Mouse (Mus musculus) activated CD4-positive, CD25-positive, alpha-beta regulatory T cell, adult 4 months (primary cell): ENCODE results near the gene Raet1e. TPM values are rescaled to one million over a fixed set of nuclear protein-coding genes. Genes with fewer than 3 reads are reported as not detected.
"Not testable (repeated sequence)": the region's sequence is repeated elsewhere in the genome, so short reads cannot be mapped to it uniquely, and the experiment has no call there.

Source experiments
- ATAC-seq: one replicate; pipeline ENCODE4 v1.8.0; 2017
- polyA plus RNA-seq, 2 experiments: library from polyadenylated mRNA; unstranded; fragments of 100-300 nt; shearing (Covaris generic); gene quantifications; one replicate each; pipeline ENCODE4 v1.2.1; 2017

The Raet1e gene
- polyA plus RNA-seq, 2 experiments from 2014 or later, result not detected

DNA sequence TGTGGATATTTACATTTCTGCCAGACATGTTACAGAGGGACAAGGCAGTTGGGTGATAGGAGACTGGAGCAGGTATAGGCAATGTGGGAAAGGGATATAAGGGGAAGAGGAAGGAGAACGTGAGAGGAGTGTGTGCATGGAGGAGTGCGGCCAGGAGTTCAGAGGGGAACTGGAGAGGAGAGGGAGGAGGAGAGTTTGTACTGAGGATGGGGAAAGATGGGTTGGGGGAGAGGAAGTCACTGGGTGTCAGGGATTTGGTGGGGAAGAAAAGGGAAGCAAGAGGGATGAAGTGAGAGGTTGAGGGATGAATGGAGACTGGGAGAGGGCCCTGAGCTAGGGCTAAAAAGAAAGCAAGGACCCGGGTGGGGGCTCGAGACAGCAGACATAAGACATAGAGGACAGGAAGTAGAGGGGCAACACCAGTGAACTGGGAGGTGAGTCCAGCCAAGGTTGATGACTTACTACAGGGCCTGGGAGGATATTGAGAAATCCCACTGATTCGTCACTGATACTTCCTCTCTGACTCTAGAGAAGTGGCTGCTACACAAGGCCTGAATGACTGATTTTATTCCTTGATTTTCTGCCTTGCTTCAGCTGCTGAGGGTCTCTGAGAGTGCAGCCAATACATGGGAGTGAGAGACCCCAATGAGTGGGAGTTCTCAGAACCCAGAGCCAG is 7.1 kb downstream of the Raet1e start:
- not testable (repeated sequence) for ATAC-seq

DNA sequence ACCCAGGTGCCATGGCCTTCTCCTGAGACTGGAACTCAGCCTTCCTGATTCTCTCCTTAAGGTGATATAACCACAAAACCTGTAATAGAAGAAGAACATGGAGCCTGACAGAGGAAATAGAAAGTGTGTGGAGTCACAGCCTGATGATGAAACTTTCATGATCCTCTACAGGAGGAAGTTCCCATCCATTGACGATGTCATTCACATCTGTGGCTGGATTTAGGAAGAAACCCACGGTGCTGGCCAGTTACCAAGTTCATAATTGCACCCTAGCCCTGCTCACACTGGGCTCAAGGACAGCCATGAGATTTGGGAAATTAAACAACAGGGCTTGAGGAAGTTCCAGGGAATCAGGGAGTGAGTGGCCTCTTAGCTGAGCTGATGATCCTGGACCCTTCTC is 7.7 kb downstream of the Raet1e start:
- ATAC-seq, result not testable (repeated sequence)

DNA sequence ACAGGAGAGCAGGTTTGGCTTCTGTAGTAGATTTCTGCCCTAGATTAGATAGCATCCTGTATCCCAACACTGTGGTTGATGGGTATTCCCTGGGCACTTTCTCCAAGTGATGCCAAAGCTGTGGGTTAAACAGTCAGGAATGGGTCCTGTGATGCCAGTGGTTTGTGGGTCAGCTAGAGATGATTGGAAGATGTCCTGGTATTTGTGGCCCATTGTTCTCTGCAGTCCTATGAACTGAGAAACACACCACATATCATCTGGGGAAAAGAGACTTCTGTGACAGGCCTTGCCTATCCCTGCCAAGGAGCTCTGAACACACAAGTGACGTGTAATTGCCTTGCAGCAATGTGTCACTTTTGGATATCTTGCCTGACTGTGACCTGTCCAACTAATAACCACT is 8.7 kb downstream of the Raet1e start:
- ATAC-seq, result not testable (repeated sequence)

DNA sequence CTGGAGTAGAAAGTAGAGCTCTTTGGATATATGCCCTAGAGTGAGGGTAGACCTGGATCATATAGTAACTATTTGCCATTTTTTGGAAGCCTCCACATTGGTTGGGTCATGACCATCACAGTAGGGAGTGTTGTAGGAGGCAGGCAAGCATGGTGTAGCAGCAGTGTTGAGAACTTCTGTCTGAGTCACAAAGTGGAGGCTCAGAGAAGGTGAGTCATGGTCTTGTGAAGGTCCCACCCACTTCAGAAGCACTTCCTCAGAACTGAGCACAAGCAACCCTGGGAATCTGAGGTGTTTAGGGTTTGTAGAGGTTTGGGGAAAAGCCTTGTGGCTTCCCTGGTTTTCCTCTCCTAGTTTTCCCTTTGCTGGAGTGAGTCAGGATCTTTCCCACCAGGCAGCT is 10.7 kb downstream of the Raet1e start:
- ATAC-seq, result not testable (repeated sequence)

DNA sequence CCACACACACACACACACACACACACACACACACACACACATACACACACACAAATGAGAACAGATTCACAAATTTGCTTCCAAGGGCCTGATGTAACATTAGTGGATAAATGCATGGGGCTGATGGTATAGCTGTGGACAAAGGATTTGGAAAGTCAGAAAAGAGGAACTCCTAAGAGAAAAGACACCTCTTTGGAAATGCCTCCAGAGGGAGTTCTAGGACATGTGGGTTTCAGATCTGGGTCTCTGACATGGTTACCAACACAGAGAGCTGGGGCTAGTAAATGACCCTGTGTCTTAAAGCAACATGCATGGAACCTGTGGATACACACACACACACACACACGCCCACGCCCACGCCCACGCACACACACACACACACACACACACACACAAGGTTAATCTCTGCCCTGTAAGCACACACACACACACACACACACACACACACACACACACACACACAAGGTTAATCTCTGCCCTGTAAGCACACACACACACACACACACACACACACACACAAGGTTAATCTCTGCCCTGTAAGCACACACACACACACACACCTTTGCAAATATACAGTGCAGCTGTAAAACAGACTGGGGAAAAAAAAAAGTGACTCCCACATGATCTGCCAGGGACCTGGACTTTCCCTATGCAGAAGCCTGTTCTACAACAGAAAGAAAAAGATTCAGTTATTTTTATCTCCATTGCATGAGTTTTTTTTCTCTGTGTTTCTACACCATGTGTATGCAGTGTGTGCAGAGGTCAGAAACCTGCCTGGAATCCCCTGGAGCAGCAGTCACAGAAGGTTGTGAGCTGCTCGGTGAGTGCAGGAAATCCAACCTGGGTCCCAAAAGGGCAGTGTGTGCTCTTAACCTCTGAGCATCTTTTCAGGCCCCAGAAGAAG is 14.3 kb downstream of the Raet1e start:
- not testable (repeated sequence) for ATAC-seq

DNA sequence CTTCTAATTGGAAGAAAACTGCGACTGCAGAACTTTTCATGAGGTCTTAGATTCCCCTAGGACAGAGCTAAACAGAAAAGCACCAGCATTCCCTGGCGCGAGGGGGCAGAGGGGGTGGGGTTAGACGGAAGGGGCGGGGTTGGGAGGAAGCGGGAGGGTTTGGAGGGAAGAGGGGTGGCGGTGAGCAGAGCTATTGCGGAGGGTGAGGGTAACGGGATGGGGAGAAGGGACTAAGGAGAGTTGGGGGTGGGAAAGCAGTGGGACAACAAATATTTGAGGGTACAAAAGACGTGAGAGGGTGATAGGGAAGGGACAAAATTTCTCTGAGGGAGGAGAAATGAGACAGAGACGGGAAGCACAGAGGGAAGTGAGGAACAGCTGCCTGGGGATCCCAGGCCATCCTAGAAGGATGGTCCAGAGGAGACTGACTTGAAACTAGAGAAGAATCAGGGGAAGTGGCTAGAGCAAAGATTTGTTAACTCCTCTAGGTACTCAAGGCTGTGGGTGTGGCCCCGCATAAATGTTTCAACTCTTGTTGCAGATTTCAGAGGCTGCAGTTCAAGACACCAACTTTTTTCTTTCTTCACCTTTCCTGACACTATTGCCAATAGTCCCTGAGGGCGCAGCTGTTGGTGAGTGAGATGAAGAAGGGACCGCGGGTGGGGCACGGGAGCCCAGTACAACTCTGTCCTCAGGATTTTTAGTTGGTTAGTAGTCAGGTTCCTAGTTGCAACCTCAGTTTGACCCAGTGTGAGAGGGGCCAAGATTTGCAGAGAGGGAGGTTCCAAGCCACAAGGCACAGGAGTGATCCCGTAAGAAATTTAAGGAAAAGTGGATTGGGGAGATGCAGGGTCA is 15.2 kb downstream of the Raet1e start:
- not testable (repeated sequence) for ATAC-seq

DNA sequence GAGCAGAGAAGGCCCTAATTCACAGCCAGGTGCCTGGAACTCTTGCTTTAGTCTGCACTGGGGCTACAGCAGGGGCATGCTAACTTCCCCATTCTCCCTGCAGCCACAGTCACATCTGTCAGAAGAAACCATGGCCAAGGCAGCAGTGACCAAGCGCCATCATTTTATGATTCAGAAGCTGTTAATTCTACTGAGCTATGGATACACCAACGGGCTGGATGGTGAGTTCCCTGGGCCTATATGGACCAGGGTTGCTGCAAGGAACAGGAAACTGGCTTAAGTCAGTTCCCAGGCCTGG is 15.8 kb downstream of the Raet1e start:
- not testable (repeated sequence) for ATAC-seq

DNA sequence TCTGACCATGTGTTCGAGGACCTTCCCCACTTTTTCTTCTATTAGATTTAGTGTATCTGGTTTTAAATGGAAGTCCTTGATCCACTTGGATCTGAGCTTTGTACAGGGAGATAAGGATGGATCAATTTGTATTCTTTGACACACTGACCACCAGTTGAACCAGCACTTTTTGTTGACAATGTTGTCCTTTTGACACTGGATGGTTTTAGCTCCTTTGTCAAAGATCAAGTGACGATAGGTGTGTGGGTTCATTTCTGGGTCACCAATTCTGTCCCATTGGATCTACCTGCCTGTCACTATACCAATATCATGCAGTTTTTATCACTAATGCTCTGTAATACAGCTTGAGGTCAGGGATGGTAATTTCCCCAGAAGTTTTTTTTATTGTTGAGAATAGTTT is 18.1 kb downstream of the Raet1e start:
- not testable (repeated sequence) for ATAC-seq

DNA sequence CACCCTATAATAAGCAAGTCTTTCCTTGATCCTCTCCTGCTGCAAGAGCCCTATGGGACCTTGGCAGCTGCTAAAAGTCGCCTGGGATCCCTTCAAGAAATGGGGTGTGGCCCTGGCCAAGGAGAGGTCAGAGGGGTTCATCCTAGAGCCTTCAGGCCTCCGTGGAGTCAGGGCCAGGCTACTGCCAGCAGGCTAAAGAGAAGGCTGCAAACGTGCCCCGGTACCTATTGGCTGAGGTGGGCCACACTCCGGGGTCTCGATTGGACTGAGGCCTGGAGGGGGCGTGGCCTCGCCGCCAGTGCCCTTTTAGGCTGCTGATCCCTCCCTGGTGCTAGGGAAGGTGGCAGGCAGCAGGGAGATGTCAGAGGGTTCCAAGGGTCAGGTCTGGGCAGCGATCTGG is 32.7 kb downstream of the Raet1e start:
- ATAC-seq, result not testable (repeated sequence)

DNA sequence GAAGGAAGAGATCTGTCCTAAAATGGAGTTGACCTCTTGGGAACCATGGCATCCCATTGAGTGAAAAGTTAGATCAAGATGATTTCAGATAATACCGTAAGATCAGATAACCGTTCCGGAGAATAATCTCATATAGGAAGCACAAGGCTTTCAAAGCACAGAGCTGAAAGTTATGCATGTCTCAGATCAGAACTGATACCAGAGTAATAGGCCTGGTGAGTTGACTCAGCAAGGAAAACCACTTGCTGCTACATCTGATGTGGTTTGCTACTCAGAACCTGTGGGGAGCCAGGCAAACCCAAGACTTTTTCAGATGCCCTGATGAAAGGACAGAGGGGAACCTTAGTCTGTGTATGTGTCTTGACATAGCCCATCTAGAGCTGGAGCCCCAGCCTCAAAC is 43.0 kb downstream of the Raet1e start:
- ATAC-seq, result not testable (repeated sequence)

DNA sequence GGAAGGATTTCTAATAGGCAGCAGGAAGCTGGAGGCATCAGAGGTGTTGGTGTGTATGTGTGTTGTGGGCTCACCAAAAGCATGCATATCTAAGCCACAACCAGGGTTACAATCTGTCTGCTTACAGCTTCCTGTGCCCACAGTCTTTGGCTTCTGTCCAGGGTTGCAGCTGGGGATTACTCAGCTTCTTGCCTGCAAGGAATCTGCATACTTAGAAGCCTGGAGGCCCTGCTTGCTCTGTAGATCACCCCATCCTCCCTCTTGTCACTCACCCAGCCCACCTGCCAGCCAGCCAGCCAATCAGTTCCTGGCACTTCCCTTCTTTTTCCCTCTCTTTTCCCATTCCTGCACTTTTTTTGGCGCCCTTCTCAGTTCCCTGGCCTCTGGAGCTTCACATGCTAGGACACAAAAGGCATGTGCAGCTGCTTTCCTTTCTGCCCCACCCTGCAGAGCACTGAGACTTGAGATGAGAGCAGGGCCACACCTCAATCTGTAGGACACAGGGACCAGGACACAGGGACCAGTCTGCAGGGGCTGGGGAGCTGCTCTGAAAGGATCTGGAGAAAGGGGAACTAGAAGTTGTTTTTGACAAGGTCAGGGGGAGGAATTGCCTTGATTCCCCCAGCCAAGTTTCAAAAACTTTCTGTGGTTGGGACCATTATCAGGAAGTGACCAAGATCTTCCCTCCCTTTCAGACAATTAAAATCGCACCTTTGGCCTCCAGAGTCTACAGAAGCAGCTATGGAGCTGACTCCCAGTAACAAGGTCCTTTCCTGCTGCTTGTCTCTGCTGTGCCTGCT is 44.6 kb downstream of the Raet1e start:
- ATAC-seq, result peak; percentile 46

DNA sequence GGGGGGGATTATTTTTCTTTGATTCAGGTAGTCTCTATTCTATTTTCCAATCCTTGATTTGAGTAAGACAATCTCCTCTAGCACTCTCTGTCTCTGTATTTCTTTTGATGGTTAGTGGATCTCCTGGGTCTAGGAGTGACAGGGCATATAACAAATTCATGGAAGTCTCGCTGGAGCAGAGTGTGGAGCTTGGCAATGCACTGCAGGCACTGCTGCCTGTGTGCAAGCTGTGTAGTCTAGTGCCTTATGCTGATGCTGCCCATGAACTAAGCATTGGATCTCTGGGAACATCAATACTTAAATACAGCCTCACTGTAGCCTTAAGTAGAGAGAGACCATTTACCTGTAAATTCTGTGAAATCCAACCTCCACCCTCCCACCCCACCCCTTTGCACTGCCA is 48.1 kb downstream of the Raet1e start:
- not testable (repeated sequence) for ATAC-seq

DNA sequence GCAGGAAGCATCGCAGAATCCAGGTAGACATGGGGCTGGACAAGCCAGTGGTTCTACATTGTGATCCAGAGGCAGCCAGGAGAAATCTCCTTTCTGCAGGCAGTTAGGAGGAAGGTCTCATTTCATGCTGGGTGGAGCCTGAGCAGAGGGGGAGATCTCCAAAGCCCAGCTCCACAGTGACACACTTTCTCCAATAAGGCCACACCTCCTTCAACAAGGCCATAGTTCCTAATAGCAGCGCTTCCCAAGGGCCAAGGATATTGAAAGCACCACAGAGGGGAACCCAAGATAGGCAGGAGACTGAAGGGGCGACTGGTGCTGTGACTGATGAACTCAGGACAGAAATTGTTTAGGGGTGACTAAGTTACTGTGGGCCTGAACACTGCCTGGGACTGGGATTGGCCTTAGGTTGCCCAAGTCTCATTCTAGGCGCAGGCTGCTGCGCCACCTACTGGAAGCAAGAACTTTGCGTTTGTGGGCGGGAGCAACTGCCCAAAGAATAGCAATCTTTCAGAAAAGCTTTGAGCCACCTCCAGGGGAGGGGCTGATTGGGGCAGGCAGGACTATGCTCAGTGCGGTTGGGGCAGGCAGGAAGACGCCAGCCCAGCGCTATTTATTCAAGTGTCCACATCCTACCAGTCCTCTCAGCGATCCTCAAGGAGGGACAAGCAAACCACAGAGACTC is 53.8 kb downstream of the Raet1e start:
- ATAC-seq, result peak; percentile 53

DNA sequence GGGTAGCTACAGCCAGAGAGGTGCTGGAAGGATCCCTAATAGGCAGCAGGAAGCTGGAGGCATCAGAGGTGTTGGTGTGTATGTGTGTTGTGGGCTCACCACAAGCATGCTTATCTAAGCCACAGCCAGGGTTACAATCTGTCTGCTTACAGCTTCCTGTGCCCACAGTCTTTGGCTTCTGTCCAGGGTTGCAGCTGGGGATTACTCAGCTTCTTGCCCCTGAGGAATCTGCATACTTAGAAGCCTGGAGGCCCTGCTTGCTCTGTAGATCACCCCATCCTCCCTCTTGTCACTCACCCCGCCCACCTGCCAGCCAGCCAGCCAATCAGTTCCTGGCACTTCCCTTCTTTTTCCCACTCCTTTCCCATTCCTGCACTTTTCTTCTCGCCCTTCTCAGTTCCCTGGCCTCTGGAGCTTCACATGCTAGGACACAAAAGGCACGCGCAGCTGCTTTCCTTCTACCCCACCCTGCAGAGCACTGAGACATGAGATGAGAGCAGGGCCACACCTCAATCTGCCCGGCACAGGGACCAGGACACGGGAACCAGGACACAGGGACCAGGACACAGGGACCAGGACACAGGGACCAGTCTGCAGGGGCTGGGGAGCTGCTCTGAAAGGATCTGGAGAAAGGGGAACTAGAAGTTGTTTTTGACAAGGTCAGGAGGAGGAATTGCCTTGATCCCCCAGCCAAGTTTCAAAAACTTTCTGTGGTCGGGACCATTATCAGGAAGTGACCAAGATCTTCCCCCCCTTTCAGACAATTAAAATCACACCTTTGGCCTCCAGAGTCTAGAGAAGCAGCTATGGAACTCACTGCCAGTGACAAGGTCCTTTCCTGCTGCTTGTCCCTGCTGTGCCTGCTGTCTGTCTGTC is 65.3 kb downstream of the Raet1e start:
- peak; percentile 84 for ATAC-seq

DNA sequence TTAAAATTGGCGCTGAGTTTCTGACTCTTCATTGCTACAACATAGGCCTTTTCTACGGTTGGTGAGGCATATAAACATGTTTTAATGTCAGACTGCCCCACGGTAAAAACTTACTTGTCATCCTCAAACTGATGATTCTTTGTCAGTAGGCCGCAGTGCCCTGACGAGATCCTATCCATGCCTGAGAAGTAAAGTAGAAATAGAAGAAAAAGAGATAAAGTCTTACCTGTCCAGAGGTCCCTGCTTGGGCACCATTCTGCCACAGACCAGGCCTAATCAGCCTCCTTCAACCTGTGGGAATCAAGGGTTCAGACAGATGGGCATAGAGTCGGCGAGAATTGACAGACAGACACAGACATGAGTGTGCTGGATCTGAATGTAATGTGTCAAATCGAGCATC is 106.7 kb downstream of the Raet1e start:
- no peak for ATAC-seq

DNA sequence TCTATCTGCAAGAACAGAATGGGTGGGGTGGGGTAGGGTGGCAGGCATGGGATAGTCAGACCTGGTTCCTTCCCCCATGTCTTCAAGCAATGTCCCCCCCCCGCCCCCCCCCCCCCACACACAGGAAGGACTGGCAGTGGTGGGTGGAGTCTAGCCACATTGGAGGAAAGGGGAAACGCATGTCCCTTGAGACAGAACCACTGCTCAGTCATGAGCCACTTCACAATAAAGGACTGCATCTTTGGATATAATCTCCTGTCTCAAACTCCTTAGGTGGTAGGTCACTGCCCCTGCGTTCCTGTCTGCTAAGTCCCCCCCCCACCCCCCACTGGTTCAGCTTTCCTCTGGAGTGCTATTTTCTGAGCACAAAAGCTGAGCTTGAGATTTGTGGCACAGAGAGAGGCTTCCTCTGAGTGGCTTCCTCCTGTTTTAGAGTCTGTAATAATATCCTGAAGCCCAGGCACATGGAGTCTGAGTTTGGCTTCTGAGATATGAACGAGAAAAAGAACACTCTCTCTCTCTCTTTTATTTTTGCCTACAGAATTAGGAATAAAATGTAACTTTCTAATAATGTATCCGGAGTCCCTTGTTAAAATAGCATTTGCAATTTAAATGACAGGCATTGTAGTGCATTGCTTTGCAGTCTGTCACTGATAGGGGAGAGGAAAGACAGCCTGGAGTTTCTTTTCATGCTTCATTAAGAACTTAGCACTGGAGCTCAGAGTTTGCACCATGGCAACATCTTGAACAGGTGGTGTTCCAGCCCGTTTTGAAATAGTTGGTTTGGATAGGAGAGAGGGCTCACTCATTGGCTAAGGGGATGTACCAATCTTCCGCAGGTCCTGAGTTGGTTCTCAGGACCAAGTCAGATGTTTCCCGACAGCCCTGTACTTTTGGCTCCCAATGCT is 112.8 kb downstream of the Raet1e start:
- not testable (repeated sequence) for ATAC-seq

DNA sequence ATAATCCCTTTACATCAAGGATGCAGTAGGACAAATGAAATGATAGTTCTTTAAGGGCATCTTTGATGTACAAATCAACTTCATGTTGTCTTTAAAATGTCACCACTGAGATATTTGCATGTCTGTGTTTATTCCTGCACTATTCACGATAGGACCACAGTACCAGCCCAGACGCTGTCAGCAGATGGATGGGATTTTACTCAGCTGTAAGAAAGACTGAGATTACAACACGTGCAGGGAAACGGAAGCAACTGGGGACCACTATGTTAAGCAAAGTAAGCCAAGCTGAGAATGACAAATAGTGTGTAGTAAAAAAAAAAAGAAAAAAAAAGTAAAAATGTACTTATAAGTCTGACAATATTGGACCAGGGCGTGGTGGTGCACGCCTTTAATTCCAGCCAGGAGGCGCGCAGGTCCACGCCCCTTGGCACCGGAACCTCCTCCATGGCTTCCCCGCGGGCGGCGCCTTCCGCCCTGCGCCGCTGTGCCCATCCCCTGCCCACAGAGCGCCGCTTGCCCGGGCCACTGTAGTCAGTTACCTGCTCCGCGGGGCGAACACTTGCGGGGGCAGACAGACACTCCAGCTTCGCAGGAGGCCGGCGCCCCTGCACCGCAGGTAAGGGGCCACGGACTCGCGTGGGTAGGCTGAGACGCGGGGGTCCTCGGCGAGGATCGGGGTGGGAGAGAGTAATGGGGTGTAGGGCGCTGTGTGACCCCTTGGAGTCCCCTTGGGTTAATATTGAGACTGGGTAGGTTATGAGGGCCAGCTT is 114.7 kb downstream of the Raet1e start:
- ATAC-seq, result peak; percentile 69

DNA sequence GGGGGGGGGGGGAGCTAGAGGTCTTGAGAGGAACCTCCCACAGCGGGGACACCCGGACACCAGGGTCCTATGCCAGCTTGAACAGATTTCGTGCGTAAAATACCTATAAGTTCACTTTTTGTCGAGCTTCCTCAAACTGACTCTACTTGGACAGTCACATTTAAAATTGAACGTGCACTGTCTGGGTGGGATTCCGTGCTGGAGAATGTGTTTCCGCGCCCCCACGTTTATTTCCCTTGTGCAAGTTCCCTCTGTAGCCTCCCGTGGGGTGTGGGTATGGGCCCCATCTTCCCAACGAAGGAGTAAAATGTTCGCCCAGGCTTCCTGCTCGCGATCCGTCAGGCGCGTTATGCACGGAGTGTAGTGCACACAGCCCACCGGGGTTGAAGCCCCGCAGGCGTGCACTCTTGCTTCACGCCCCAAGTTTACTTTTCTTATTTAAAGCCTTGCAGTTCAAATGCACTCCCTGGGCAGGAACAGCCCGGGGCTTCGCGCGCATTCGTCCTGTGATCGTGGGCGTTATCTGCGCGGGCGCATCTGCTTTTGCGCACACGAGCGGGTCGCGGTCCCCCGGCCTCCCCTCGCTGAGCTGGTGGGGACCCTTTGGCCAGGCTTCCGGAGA is 115.4 kb downstream of the Raet1e start:
- no peak for ATAC-seq
